Mouse (Mus musculus): ENCODE results near the gene Apbb2.
A peak's percentile ranks its signal among the peaks of the same experiment; 100 is the strongest.

Gene Apbb2

GRCm38 (mm10) chr5:66545573-66546141 is 72.9 kb downstream of the Apbb2 start:
- no peak for DNase-seq

- peak; percentile 46 to 50 for DNase-seq
Observed at GRCm38 (mm10) chr5:66543761-66544160, 74.8 kb downstream of the Apbb2 start.

GRCm38 (mm10) chr5:66543344-66543743 is 75.2 kb downstream of the Apbb2 start:
- DNase-seq, result no peak

GRCm38 (mm10) chr5:66542521-66542920 is 76.1 kb downstream of the Apbb2 start:
- no peak for DNase-seq

GRCm38 (mm10) chr5:66541385-66541784 is 77.2 kb downstream of the Apbb2 start:
- peak in 1 of 2 experiments; percentile 50 for DNase-seq

- no peak for DNase-seq
Observed at GRCm38 (mm10) chr5:66540246-66540645, 78.3 kb downstream of the Apbb2 start.

GRCm38 (mm10) chr5:66537811-66538210 is 80.8 kb downstream of the Apbb2 start:
- DNase-seq, result no peak

GRCm38 (mm10) chr5:66536696-66537358 is 81.8 kb downstream of the Apbb2 start:
- no peak for DNase-seq

- no peak for DNase-seq
Observed at GRCm38 (mm10) chr5:66535566-66536236, 82.9 kb downstream of the Apbb2 start.

- DNase-seq, result no peak
Observed at GRCm38 (mm10) chr5:66533711-66534425, 84.7 kb downstream of the Apbb2 start.

GRCm38 (mm10) chr5:66532827-66533226 is 85.8 kb downstream of the Apbb2 start:
- peak; percentile 49 to 66 for DNase-seq

- no peak for DNase-seq
Observed at GRCm38 (mm10) chr5:66530361-66530760, 88.2 kb downstream of the Apbb2 start.

- DNase-seq, result no peak
Observed at GRCm38 (mm10) chr5:66529631-66530030, 89.0 kb downstream of the Apbb2 start.

GRCm38 (mm10) chr5:66528567-66528966 is 90.0 kb downstream of the Apbb2 start:
- DNase-seq, result no peak

- DNase-seq, result peak; percentile 69 to 76
Observed at GRCm38 (mm10) chr5:66527090-66527489, 91.5 kb downstream of the Apbb2 start.

- no peak for DNase-seq
Observed at GRCm38 (mm10) chr5:66525002-66525401, 93.6 kb downstream of the Apbb2 start.

GRCm38 (mm10) chr5:66523681-66524503 is 94.7 kb downstream of the Apbb2 start:
- DNase-seq, result peak; percentile 33 to 60

- no peak for DNase-seq
Observed at GRCm38 (mm10) chr5:66521250-66521649, 97.3 kb downstream of the Apbb2 start.

- DNase-seq, result peak in 1 of 2 experiments; percentile 52
Observed at GRCm38 (mm10) chr5:66519511-66519910, 99.1 kb downstream of the Apbb2 start.

GRCm38 (mm10) chr5:66518411-66519006 is 100.1 kb downstream of the Apbb2 start:
- DNase-seq, result no peak

- no peak for DNase-seq
Observed at GRCm38 (mm10) chr5:66517503-66517902, 101.1 kb downstream of the Apbb2 start.

- DNase-seq, result no peak
Observed at GRCm38 (mm10) chr5:66516311-66516710, 102.3 kb downstream of the Apbb2 start.
